Mouse (Mus musculus) lung, postnatal 25 days (tissue): Measurements from ENCODE around the gene Osbp2.

Source experiments
- DNase-seq: peaks from one replicate; pipeline ENCODE4 v3.0.0; 2022; ENCODE audit warnings: low spot score

Osbp2 gene

DNA sequence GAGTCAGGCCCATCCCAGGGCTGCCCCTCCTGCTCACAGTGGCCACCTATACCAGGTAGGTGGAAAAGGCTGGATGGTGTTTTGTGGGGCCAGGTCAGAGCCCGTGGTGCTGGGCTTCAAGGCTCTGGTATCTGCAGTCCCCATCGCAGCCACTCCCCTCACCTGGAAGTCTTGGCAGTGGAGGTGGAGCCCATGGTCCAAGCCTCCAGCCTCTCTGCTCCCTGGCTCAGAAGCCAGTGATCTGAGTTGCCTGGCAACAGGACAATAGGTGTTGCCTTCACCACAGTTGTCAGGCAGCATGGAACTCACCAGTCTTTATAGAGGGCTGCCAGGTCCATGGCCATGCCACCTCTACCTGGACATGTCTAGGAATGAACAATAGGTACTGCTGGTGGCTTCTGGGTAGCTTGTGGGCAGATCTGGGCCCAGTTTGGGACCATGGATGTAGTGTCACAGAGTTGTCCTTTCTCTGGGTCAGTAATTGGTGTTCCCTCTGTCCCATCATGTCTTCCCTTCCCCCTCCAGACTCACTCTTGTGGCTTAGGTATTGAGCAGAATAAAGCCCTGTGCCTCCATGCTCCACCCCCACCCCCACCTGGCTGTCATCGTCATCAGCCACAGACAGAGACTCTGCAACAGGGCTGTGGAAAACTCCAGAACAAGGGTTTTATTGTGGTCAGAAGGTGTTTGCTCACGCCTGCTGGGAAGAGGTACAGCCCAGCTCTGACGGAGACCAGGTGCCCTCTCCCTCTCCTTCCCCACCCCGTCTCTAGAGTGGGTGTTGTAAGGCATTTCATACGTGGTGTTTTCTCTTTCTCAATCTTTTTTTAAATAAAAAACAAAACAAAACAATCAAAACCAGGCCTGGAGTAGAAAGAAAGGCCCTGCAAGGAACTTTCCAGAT is 160.4 kb downstream of the Osbp2 start:
- no peak for DNase-seq

DNA sequence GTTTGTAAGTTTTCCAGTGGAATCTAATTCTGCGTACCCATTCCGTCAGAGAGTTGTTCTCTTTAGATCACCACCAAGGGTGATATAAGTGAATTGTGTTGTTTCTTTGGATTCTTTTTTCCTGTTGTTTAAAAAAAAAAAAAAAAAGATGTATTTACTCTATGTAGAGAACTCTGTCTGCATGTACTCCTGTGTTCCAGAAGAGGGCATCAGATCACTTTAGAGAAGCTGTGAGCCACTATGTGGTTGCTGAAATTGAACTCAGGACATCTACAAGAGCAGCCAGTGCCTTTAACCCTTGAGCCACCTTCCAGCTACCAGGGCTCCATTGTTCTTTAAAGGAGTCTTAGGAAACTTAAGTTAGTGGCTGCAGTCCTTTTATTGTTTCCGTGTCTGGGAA is 166.3 kb downstream of the Osbp2 start:
- no peak for DNase-seq

DNA sequence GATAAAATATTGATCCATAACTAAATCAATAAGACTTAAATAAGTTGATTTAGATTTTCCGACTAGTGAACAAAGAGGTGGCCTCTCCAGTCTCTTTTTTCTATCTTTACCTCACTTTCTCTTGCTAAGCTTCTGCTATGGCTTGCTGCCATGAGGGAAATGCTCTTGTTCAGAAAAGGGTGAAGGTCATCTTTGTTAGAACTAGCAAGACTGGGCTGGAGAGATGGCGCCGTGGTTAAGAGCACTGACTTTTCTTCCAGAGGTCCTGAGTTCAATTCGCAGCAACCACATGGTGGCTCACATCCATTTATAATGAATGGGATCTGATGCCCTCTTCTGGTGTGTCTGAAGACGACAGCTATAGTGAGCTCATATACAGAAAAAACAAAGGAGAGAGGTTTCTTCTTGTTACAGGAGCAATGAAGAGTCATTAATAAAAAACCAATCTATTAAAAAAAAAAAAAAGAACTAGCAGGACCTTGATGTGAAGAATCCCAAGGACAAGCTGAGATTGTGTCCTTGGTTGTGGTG is 167.6 kb downstream of the Osbp2 start:
- DNase-seq, result no peak

DNA sequence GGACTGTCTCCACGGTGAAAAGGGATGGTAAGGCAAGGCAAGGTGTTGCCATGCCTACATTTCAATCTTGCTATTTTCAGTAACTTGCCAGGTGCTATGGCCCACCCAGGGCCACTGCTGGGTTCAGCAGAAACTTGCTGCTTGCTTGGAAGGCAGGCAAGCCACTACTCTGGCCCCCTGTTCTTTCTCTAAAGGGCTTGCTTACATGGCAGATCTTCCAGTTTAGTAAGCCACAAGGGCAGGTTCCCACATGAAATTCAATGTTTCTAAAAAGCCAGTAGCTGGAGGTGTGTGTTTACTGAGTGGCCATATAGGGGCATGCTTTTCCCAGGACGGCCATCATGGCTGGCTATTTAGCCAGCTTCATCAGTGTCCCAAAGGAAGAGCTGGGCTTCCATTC is 172.0 kb downstream of the Osbp2 start:
- DNase-seq, result no peak

DNA sequence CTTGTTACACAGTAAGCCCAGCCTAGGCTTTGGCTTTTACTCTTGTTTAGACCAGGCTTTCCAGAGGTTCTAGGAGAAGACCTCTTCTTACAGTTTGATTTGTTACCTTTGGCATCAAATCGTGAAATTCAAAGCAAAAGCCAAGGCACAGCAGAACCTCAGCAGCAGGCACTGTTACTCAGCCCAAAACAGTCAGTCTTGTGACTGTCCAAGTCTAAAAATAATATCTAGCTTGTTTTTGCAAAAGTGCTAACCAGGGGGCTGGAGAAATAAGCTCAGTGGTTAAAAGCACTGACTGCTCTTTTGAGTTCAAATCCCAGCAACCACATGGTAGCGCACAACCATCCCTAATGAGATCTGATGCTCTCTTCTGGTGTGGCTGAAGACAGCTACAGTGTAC is 176.8 kb downstream of the Osbp2 start:
- peak; percentile 23 for DNase-seq

DNA sequence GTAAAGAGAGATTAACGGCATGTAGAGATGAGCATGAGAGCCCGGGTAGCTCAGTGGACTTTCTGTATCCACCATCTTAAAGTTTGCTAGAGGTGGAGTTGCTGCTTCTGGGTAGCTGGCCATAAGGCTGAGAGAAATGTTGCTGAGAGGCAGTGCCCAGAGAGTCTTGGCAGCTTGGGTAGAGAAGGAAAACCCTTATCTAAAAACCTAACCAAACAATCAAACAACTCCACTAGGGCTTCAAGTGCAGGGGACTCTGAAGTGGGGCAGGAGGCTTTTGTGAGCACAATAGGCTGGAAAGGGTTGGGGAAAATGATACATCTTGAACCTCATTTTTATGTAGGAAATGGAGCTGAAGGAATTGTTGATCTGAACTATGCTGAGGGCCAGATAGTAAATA is 177.4 kb downstream of the Osbp2 start:
- DNase-seq, result peak; percentile 51

DNA sequence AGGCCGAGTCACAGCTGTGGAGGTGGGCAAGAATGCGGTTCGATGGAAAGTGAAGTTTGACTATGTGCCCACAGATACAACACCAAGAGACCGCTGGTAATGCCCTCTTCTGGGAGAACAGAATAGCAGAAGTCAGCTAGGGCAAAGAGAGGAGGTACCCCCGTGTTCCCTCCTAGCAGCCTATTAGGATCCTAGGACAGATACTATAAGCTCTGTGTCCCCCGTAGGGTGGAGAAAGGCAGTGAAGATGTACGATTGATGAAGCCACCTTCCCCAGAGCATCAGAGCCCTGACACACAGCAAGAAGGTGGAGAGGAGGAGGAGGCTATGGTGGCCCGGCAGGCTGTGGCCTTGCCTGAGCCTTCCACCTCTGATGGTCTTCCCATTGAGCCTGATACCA is 178.3 kb downstream of the Osbp2 start:
- DNase-seq, result no peak

DNA sequence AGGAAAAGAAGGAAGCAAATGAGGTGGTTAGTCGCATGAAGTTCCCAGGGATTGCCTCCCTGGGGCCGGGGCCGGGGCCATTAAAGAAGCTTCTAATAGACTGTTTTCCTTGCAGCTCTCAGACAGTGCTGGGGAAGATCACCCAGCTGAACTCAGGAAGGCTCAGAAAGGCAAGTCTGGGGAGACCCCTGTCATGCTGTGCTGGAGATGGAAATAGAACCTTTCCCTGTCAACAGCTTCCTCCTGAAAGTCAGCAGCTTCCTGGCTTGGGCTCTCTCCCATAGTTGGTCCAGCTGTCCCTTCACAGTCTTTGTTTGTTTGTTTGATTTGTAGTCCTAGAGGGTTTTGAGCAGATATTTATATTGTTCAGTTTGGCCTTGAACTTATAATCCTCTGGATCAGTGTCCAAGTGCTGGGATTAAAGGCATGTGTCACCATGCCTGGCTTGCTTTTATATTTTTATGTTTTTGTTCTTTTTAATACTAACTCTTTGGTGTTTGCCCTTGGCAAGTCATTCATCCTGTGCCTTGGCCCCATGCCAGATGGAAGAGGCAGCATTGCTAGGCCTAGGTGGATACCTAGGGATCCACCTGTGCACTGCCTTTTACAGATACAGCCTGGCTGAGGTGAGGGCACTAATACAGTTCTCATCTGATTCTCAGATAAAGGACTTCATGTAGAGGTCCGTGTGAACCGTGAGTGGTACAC is 178.8 kb downstream of the Osbp2 start:
- no peak for DNase-seq

DNA sequence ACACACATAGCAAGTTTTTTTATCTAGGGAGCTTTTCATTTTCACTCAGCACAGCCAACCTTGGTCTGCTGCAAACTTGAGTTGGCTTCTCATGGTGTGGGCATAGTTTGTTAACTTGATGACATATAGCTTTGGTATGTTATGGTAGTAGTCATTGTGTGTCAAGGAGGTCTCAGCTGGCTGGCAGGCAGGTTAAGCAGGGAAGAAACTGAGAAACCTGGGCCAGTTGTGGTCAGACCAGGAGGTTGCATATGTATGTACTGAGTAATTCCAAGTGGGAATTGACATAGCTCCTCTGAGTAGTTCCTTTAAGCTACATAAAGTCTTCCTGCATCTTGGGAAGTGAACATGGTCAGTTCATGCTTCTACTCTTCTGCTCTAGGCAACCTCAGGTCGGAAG is 179.5 kb downstream of the Osbp2 start:
- DNase-seq, result no peak

DNA sequence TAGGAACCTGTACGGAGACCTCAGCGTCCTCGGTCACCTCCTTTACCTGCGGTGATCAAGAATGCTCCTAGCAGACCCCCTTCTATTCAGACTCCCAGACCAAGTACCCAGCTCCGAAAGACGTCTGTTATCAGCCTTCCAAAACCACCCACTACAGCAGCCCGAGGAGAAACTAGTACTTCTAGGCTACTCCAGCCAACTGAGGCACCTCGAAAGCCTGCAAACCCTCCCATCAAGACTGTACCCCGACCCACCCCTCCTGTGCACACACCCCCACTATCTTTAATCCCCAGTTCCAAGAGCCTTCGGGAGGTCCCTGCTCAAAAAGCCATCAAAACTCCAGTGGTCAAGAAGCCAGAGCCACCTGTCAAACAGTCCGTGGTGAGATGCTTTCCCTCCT is 180.0 kb downstream of the Osbp2 start:
- DNase-seq, result no peak

DNA sequence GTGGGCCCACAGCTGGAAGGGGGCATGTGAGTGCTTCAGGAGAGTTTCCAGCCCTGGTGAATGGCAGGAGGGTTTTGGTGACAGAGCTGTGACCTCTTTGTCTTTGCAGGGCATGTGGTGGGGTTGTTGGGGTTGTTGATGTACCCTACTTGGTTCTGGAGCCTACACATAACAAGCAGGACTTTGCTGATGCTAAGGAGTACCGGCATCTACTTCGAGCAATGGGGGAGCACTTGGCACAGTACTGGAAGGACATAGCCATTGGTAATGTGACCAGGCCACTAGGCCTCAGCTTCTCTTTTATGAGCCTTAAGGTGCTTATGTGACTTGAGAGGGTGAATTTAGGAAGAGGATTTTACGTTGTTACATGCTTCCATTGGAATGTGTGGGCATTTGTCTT is 183.9 kb downstream of the Osbp2 start:
- no peak for DNase-seq

DNA sequence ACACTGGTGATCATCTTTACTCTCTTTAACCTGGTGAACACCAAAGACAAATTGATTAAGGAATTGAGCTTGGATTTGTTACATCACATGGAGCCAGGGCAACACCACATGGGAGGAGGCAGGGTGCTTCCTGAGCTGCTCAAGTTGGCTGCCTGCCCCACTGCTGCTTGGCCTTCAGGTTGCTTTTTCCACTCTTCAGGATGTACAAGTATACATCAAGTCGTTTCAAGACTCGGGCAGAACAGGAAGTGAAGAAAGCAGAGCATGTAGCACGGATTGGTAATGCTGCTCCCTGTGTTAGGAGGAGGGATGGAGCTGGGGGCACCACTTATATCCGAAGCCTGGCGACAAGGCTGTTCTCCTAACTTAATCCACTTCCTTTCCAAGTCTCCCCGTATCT is 186.5 kb downstream of the Osbp2 start:
- peak; percentile 34 for DNase-seq

DNA sequence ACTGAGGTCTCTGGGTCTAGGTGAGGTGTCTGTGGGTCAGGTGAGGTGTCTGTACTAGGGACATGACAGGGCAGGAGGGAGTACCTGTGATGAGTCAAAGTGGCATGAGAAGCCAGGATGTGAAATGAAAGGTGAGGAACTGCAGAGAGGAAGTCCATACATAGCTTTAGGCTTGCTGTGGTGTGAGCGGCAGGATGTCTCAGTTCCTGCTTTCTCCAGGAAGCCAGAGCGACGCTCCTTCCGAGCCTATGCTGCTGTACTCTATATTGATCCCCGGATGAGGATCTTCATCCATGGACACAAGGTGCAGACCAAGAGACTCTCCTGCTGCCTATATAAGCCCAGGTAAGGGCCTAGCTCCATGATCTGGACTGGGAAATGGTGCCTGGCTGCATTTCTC is 187.3 kb downstream of the Osbp2 start:
- no peak for DNase-seq

DNA sequence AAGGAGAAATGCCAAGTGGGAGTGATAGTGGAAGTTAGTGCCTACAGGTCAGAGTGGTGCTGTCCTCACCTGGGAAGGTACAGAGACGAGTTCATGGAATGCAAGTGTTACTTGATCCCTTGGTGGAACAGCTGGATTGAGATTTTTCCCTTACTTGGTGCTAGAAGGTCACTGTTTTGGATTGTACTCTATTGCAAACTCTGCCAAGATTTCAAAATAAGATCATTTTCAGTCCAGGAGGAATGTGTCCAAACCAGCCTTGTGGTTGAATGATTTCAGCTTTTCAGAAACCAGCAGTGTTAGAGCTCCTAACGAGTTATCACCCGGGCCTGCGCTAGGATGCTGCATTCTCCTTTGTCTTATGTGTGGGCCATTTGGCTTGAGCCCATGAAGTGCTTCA is 189.2 kb downstream of the Osbp2 start:
- peak; percentile 18 for DNase-seq

DNA sequence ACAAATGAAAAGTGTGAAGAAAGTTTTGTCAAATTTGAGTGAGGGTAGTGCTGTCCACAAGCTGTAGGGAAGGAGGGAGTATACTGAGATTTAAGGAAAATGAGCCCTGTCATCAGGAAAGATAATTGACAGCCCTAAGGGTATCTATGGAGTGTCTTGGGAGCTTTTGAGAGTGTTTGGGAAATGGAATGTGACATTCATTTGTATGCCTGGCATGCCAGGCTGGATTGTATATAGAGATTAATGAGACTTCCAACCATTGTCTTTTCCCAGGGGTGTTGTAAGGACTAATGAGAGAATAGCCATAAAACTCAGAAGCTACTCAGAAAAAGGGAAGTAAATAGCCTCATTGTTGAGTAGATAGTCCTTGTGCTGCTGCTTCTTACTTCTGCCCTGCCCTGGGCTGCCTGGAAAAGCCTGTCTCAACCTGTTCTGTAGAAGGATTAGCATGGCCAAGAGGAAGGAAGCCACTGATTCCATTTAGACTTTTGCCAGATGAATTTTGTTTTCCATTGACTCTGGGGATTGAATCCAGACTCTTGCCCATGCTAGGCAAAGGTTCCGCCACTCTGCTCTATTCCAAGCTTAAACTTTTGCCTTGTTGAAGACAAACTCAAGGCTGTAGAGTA is 192.6 kb downstream of the Osbp2 start:
- DNase-seq, result no peak

DNA sequence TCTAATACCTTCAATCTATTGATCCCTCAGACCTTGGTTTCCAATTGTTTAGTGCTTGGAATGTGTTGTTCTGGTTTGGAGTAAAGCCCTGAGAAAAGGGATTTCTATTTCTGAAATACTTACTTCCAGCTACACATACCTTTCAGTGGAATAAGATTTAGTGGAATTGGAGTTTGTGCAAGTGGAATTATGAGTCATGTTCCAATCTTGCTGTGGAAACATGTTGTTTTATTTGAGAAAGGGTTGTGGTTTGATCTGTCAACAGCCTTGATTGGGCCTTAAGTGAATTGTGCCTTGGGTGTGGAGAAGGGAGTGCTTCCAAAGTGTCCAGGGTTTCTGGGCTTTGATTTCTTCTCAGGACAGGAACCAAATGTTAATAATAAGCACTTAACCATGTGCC is 193.9 kb downstream of the Osbp2 start:
- peak; percentile 18 for DNase-seq

DNA sequence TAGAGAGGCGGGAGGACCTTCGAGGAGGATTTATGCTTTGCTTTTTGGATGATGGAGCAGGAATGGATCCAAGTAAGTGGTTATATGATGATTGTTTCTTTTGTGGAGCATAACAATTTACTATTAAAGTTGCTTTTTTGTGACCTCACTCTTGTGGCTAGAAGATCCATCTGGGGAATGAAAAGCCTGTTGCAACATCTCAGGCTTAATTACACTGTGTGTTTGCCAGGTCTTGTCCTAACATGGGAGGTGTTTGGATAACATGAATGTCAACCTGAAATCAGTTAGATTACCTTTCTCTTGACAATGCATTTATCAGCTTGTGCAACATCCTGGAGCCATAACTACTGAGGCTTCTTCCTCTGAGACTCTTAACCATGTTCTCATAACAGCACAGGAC is 194.9 kb downstream of the Osbp2 start:
- DNase-seq, result peak; percentile 23

DNA sequence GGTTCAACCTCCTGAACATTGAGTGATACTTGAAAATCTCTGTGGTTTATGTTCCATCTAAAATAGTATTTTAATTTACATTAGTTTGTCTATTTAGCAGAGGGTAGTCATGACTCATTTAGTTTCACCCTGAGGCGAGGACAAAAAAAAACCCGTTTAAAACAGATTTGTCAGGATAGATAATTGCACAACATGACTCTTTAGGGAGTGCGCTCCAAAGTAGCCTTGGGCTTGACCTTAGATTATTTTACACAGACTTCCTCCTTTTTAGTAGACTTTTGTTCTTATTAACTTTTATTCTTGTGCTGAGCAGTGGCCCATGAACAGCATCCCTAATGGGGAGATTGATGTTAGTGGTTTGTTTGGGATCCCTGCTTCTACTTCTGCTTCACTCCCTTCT is 196.2 kb downstream of the Osbp2 start:
- no peak for DNase-seq

DNA sequence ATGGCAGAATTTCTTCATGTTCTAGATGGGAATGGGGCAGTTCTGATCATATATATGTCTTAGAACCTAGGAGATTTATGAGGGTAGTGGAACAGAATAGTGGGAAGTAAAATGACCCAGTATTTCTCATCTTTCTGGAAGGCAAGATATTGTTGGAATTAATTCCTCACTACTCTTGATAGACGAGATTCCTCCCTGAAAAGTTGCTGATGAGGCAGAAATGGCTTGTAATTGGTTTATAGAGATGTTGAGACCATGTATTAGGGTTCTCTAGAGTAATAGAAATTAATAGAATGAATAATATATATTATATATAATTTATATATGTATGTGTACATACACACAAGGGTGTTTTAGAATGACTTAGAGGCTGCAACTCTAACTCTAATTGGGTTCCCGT is 201.7 kb downstream of the Osbp2 start:
- DNase-seq, result no peak
